Mouse (Mus musculus): ENCODE results near the gene Col5a1. TPM values are rescaled to one million over a fixed set of nuclear protein-coding genes. Genes with fewer than 3 reads are reported as not detected.

The Col5a1 gene
- total RNA-seq, 2 experiments from 2014 or later, result 14.8 to 17.9 TPM

Other genes starting within 250 kb of the Col5a1 start
- gene Rxra, start 210.0 kb upstream of the Col5a1 start, total RNA-seq (2021), result 10 to 100 TPM; 51.3 to 52.4 TPM
- gene Fcnb, start 198.5 kb downstream of the Col5a1 start, total RNA-seq (2021), result not detected